Mouse (Mus musculus): ENCODE results near the gene Gpx6. TPM values are rescaled to one million over a fixed set of nuclear protein-coding genes. Genes with fewer than 3 reads are reported as not detected.

The Gpx6 gene
- total RNA-seq (2015; ENCODE audit: low replicate concordance), result not detected in 2 replicates
- total RNA-seq (2017; ENCODE audit: low replicate concordance), result not detected in 2 replicates

- no peak for ATAC-seq (replicated peaks; ENCODE audit: low FRiP score, poor library complexity, severe bottlenecking)
Observed at GRCm38 (mm10) chr13:21311926-21312325, at the start of gene Gpx6. Gene Gpx6 (plus strand): TSS chr13:21312125.

GRCm38 (mm10) chr13:21262787-21263461 lies 49.0 kb upstream of the Gpx6 start:
- ATAC-seq (replicated peaks; ENCODE audit: low FRiP score, poor library complexity, severe bottlenecking), result no peak

DNA sequence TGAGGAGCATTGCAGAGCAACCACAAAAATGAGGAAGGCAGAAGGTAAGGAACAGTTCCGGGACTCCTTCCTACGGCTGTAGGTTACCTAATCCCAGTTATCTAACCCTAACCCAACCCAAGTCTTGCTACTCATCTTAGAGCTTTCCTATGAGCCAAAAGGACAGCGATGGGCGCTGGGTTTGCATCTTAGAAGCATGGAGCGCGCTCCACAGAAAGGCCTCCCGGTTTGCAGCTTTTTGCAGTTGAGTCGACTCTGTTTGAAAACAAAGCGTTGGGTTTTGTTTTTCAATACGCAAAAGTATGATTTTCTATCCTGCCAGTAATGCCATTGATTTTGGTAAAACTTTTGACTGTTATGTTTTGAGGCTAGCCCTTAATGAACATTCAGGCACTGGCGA lies 48.0 kb upstream of the Gpx6 start:
- ATAC-seq (replicated peaks; ENCODE audit: low FRiP score, poor library complexity, severe bottlenecking), result no peak

GRCm38 (mm10) chr13:21264366-21264765 lies 47.6 kb upstream of the Gpx6 start:
- ATAC-seq (replicated peaks; ENCODE audit: low FRiP score, poor library complexity, severe bottlenecking), result no peak

GRCm38 (mm10) chr13:21265736-21266135 lies 46.2 kb upstream of the Gpx6 start:
- ATAC-seq (replicated peaks; ENCODE audit: low FRiP score, poor library complexity, severe bottlenecking), result no peak

DNA sequence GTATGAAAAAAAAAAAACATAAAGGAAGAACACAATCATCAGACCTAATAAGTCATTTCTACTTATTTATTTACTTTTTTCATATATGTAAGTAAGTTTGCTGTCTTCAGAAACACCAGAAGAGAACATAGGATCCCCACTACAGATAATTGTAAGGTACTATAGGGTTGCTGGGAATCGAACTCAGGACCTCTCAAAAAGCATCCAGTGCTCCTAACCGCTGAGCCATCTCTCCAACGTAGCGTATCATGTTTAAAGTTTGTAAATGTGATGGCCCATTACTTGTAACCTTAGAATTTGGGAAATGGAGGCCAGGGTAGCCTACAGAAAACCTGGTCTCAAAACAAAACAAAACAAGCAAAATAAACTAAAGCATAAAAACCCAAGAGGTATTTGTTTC lies 44.4 kb upstream of the Gpx6 start:
- no peak for ATAC-seq (replicated peaks; ENCODE audit: low FRiP score, poor library complexity, severe bottlenecking)

- no peak for ATAC-seq (replicated peaks; ENCODE audit: low FRiP score, poor library complexity, severe bottlenecking)
Observed at GRCm38 (mm10) chr13:21268262-21268661, 43.7 kb upstream of the Gpx6 start.

- no peak for ATAC-seq (replicated peaks; ENCODE audit: low FRiP score, poor library complexity, severe bottlenecking)
Observed at GRCm38 (mm10) chr13:21275021-21275814, 36.7 kb upstream of the Gpx6 start.

GRCm38 (mm10) chr13:21275815-21276550 lies 35.9 kb upstream of the Gpx6 start:
- ATAC-seq (replicated peaks; ENCODE audit: low FRiP score, poor library complexity, severe bottlenecking), result no peak

DNA sequence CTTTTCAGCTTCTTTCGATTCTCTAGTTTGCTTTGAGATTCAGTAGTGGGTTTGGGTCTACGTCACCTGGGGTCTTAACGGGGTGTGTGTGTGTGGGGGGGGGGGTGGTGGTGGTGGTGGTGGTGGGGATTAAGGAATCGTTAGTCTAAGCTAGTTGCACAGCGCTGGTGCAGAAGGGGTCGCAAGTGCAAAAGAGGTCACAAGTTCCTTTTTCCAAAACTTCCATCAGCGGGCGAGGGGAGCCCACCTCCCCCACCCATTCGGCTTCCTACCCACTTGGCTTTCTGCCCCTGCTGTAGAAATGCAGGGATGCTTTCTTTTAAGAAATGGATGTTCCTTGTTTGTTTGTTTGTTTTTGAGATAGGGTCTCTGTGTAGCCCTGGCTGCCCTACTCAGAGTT lies 35.4 kb upstream of the Gpx6 start:
- no peak for ATAC-seq (replicated peaks; ENCODE audit: low FRiP score, poor library complexity, severe bottlenecking)

DNA sequence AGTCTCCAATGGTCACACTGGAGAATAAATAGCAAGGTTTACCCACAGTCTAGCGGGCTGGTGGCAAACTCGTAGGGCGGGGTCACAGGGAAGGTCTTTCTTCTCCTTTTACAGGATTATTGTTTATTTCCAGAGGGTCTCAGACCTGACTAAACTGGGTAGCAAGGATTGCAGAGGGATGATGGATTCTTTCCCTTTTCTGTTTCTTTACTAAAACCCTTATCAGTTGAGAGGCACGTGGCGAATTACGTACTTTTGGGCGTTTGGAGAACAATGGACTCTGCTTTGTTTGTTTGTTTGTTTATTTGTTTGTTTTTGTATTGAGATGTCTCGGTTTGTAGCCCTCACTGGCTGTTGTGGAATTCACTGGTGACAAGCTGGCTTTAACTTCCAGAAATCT lies 32.8 kb upstream of the Gpx6 start:
- no peak for ATAC-seq (replicated peaks; ENCODE audit: low FRiP score, poor library complexity, severe bottlenecking)

GRCm38 (mm10) chr13:21279559-21279958 lies 32.4 kb upstream of the Gpx6 start:
- no peak for ATAC-seq (replicated peaks; ENCODE audit: low FRiP score, poor library complexity, severe bottlenecking)

- ATAC-seq (replicated peaks; ENCODE audit: low FRiP score, poor library complexity, severe bottlenecking), result no peak
Observed at GRCm38 (mm10) chr13:21292631-21293030, 19.3 kb upstream of the Gpx6 start, which contains the start of gene Gpx5. Gene Gpx5 (minus strand): TSS chr13:21292731.

DNA sequence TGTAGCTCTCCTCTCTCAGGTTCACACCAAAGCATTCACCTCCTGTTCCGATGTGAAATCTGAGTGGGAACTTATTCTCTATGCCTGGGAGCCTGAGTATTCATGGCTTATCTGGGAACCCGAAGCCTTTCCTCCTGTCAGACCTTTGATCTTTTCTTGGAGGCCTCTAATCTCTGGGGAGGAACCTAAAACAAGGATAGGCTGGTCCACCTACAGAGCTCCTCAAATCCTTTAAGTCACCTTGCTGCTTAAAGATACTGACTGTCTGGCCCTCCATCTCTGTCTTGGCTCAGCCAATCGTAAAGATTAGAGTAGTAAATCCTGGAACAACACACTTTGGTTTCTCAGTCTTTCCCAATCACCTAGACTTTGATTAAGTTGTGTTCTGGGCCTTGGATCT lies 13.4 kb upstream of the Gpx6 start:
- ATAC-seq (replicated peaks; ENCODE audit: low FRiP score, poor library complexity, severe bottlenecking), result no peak

DNA sequence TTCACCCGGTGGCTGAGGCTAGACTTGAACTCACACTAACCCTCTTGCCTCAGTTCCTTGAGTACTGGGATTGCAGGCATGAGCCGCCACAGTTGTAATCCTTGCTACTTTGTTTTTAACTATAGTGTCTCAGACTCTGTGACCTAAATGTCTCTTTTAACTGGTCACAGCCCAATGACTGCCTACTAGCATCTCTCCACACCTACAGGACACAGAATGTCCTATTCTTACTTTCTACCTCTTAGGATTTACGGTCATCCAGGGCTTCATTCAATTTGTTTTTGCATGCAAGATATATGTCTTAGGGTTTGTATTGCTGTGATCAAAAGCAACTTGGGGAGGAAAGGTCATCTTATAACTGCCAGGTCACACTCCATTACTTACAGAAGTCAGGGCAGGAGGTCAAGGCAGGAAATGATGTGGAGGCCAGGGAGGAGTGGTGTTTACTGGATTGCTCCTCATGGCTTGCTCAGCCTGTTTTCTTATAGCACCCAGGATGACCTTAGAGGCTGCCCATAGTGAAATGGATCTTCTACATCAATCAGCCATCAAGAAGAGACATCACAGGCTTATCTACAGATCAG lies 7.3 kb upstream of the Gpx6 start:
- no peak for ATAC-seq (replicated peaks; ENCODE audit: low FRiP score, poor library complexity, severe bottlenecking)

DNA sequence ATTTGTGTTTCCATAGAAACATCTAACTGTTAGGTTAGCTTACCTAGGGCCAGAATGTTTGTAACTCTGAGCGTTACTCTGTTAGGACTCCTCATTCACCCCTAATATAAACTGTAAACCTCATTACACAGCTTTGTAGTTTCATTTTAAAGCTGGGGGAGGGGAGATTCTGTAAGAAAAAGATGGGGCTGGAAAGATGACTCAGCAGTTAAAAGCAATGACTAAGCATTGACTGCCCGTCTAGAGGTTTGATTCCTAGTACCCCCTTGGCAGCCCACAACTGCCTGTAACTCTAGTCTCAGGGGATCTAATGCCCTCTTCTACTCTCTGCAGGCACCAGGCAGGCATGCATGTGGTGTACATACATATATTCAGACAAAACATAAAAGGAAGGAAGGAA lies 2.1 kb upstream of the Gpx6 start:
- no peak for ATAC-seq (replicated peaks; ENCODE audit: low FRiP score, poor library complexity, severe bottlenecking)

DNA sequence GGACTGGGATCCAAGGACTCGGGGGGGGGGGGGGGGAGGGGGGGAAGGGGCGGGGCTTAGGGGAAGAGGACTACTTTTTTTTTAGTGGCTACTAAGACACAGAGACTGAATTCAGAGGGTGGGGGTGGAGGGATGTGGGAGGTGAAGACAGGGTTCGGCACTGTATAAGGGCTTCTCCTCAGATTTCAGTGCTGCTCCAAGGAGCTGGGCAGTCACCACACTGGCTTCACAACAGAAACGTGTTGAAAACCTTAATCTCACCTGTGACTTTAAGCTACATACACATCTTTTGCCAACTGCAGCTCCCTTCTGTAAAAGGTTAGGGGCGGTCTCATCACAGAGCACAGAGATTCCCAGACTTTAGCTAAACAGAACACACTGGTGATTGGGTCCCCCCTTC lies 929 bp downstream of the Gpx6 start:
- no peak for ATAC-seq (replicated peaks; ENCODE audit: low FRiP score, poor library complexity, severe bottlenecking)

DNA sequence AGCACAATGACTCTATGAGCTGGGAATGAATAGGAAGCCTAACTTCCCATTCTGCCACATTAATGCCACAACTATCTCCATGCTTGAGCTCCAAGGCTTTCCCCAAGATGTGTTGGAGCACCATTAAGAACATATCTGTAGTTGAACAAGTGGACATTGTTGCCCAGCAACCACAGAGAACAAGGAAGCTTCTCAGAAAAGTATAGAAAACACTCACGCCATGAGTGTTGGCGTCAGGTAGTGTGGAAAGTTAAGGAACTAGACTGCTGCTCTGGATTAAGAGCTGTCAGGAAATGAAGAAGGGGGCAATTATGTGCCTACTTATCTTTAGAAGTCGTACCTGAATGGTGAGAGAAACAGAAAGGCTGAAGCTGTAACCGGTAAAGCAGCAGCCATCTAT lies 2.0 kb downstream of the Gpx6 start:
- no peak for ATAC-seq (replicated peaks; ENCODE audit: low FRiP score, poor library complexity, severe bottlenecking)

- no peak for ATAC-seq (replicated peaks; ENCODE audit: low FRiP score, poor library complexity, severe bottlenecking)
Observed at GRCm38 (mm10) chr13:21320262-21320661, 8.3 kb downstream of the Gpx6 start.

DNA sequence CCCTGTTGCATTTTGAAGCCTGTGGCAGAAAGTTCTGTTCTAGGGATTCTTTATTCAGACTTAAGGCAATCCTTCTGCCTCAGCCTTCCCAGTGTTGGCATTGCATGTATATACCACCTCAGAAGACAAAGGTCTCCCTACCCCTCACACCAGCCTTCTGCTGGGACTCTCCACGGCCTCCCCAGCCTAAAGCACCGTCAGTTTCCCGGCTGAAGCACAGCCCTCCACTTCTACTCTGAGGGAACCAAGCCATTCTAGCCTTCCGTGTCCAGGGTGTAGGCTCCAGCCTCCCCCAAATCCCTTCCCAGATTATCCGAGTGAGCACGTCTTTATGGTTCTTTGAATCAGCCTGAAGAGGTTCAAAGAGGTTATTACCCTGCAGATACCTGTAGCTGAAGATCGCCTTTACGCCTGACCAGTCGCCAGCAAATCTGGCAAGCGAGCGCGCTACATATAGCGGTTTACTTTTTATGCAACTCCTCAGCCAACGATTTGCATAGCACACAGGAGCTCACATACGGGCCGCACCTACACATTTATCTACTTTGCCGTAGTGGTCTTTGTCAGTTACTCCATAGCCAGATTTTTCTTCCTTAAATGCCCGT lies 10.1 kb downstream of the Gpx6 start:
- ATAC-seq (replicated peaks; ENCODE audit: low FRiP score, poor library complexity, severe bottlenecking), result no peak

All from erythroid progenitor cell, adult 5-6 weeks (primary cell).